Mouse (Mus musculus) urinary bladder, postnatal 36 days (tissue): Measurements from ENCODE around the gene Ubr7.

Source experiments
- DNase-seq, 2 experiments: peaks; one replicate each; pipeline ENCODE4 v3.0.0; 2022; ENCODE audit warnings: low spot score in 2 of 2, mixed read lengths in 1 of 2

The Ubr7 gene

DNA sequence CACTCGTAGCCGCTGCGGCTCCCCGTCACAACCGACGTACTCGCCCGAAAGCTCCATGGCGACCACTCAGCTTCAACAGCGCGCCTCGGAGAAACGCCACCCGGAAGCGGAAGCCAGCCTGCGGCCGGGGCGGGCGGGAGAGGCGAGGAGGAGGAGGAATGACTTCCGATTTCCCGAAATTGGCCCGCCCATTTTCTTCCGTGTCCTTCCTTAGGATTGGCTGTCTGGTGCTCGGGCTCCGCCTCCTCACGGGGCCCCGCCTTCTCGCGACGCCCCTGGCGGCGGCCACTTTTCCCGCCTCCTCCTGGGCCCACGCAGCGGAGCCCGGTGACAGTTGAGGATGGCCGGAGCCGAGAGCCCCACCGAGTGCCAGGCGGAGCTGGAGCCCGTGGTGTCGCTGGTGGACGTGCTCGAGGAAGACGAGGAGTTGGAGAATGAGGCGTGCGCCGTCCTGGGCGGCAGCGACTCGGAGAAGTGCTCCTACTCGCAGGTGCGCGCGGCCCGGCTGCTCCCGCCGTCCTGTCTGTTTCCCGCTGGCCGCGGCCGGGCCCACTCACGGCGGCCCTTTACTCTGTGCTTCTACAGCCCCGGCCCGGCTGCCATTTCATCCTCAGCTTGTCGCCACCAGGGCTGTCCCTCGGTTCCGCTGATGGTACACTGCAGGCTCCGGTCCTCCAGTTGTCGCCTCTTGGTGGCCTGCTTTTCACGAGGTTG lies at the start of gene Ubr7, which contains the start of the genes Gm28051 and Gon7:
Gene Ubr7, plus strand, starts transcription at position 279 of the 714 bp plus-strand sequence.
Gene Gm28051, minus strand, starts transcription at position 77 of the 714 bp plus-strand sequence.
Gene Gon7, minus strand, starts transcription at position 115 of the 714 bp plus-strand sequence.
- peak; percentile 94 to 96 for DNase-seq

DNA sequence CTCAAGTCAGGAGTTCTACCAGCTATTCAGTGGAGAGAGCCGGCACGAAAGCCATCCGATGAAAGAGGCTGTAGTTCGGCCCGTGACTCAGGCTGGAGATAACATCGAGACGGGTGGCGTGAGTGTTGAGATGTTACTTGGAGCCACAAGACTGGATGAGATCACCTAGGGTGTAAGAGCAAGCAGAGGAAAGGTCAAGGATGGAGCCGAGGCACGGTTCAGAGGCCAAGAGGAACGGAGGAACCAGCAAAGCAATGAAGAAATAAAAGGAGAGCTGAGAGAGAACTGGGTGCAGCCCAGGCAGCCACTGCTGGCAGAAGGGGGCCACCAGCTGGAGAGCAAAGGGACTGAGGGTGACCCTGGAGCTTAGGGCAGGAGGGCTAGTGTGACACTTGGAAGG lies 49.5 kb upstream of the Ubr7 start:
- peak; percentile 38 to 57 for DNase-seq

DNA sequence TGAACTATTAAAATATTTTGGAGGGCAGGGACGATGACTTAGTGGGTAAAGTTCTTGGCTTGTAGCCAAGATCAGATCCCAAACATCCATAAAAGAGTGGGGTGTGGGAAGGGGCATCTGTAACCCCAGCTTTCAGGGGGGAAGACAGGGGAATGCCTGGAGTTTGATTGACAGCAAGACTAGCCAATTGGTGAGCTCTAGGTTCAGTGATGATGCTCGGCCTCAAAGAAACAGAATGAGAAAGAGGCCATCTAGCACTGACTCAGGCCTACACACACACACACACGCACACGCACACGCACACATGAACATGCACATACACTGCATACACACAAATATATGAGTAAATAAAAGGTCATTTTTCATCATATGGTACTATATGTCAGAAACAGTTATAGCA lies 47.9 kb upstream of the Ubr7 start:
- no peak for DNase-seq

DNA sequence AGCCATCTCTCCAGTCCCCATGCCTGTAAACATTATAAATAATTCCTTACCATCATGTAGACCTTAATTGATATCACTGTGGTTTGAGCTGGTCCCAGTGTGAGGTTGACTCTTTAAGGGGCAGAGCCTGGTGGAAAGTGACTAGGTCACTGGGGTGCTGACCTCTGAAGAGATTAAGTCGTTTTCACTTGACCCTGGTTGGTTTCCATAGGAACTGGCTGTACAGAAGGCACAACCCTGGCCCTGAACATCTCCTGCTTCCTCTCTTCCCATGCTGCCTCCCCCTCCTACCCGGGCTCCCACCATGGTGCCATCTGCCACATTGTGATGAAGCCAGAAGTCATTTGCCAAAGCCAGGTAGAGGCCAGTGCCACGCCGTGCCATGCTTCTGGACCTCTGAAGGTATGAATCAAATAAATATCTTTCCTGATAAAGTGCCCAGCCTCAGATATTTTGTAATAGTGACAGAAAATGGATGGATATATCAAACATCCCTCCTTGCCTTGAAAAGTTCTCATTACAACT lies 46.9 kb upstream of the Ubr7 start:
- DNase-seq = no peak

DNA sequence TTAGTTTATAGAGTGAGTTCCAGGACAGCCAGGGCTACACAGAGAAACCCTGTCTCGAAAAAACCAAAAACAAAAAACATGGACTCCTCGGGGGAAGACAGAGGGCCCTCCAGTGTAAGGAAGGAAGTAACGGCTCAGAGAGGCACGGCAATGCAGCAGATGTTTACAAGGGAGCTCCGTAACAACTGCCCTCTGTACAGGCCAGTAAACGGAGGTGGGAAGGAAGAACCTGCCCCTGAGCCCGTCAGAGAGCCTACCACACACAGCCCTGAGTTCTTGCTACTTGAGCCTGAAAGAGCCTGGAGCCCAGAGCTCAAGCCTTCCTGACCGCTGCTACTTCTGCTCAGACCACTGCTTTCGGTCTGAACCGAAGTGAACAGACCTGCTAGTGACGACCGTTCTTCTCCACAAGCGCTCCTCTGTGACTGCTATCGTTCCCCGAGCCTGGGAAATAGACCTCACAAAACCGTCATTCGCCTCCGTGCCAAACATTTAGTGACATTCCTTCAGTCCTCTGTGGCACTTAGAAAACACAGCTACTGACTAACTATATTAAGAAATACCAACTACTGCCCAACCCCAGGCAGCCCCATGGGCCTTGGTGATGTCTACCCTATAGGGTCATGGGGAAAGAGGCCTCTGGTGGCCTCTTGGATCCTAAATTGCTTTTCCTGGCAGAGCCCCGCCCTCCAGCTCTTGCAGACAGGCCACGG lies 44.5 kb upstream of the Ubr7 start:
- no peak for DNase-seq

DNA sequence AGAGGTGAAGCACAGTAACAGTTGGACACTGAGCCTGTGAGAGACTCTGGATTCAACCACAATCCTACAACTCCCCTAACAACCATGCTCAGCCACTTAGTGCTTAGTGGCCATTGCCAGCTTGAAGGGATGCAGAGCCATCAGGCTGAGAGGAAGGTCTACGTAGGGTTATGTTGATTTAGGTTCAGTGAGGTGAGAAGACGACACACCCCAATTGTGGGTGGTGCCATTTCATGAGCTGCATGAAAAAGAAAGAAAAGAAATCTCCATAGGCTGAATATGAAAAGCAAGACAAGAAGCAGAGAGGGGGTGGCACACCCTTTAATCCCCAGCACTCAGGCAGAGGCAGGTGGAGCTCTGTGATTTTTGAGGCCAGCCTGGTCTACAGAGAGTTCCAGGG lies 43.7 kb upstream of the Ubr7 start:
- no peak for DNase-seq

DNA sequence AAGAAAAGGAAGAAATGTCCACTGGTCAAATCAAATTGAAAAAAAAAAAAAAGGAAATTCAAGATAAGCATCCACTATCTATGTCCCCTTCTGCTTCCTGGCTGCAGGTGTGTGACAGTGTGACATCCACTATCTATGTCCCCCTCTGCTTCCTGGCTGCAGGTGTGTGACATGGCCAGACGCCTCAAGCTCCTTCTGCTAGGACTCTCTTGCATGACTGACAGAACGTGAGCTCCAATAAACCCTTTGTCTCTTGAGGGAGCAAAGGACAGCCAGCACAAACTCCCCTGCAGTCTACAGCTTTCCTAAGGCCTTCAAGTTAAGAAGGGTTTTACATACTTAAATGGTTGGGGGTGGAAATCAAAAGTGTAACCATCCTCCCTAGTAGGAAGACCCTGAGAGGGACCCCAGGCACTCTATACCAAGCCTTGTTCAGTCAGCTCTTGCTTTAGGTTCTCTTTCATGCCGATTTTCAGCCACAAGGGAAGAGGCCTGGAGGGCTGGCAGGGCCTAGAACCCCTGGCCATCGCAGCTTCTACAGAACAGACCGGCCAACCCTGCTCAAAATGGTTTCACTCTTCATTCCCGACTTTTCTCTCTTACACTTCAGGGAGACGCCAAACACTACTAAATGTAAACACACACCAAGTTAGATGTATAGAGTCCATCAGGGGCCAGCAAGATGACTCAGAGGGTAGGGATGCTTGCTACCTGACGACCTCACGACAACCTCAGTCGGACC lies 42.9 kb upstream of the Ubr7 start:
- DNase-seq = no peak

DNA sequence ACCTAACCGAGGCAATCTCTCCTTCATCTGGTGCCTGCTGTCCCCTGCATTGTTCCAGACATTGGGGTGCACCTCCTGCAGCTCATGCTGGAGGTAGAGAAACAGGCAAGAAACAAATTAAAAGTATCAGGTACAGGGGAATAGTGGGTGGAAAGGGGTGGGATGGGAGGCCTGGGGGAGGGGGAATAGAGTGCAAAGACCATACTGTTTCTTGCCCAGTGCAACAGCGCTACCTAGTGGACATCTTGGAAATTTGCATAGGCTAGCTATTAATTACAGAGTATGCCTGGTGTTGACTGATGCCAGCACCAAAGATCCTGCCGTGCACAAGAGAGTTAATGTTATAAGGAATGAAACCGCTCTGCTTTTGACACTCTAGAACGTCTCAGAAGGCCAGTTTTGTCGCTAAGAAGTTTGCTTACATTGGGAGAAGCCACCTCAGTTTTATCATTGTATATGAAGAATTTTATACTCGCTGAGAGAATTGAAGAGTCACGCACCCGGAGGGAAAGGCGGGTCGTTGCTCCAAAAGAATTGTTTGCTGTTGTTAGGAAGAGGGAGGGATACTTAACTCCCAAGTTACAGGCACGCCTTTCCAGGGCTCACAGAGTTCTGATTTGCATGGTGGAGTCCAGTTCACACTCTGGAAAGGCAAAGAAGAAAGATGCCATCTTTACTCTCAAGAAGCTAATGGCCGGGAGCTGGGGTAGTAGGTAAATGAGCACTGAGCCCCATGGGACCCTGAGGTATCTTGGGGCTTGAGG lies 38.0 kb upstream of the Ubr7 start:
- DNase-seq = no peak

DNA sequence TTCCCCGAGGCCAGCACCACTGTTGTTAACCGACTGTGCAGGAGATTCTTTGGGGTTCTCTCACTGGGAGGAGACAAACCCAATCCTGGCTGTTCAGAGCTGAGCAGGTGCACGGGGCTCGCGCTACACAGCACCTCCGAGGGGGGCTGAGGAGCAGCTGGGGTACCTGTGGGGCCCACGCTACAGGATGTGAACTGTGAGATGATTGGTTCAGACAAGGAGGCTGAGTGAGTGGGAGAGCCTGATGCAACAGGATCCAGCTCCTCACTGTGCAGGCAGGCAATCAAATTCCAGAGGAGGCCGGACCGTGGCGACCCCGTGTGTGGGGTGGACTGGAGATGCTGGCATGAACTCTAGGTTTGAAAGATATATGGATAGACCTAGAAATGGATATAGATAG lies 35.3 kb upstream of the Ubr7 start:
- no peak for DNase-seq

DNA sequence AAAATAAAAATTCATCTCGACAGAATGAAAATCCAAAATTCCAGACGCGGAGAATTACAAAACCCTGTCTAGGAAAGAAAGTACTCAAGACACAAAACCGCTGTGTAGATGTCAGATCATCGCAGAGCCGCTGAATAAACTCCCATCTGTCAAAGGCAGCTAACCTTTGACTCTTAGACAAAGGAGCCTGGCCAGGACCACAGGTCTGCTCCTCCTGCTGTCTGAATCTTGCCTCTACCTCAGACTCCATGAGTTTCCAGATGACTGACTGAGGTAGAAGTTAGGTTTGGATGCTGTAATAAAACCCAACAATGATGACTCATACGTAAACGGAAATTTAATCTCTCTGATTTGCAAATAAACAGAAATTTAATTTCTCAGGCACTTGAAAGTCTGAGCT lies 34.8 kb upstream of the Ubr7 start:
- no peak for DNase-seq

DNA sequence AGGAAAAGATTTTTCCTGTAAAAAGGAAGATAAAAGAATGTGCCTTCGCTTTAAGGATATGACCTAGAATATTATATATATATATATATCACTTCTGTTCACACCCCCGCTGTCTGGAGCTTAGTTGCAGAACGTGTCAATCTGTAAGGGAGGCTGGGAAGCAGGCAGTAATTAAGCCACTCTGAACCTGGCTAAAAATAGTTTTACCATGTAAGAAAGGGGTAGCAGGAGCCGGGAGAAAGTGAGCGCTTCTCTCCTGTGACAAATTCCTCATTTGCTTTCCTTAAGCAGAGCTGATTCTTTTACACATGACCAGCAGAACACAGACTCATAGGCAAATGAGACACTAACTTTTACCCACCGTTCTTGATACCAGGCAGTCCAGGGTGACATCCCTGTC lies 33.9 kb upstream of the Ubr7 start:
- DNase-seq = no peak

DNA sequence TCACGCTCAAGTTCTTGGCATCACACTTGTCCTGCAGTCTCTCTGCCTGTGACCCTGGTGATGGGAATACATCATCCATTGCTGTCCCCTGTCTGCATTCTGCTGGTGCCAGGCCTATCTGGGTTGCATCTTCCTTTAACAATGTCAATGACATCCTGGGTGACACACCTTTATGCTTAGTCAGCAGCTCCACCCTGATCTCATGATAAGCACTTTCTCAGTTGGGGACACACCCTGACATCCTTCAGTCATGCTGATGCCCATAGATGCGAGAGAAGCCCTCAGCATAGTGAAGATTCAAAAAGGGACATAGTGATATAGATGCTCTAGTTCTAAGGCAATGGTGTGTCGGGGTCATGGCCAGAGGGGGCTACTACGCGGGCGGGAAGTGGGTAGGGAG lies 32.6 kb upstream of the Ubr7 start:
- DNase-seq = no peak

DNA sequence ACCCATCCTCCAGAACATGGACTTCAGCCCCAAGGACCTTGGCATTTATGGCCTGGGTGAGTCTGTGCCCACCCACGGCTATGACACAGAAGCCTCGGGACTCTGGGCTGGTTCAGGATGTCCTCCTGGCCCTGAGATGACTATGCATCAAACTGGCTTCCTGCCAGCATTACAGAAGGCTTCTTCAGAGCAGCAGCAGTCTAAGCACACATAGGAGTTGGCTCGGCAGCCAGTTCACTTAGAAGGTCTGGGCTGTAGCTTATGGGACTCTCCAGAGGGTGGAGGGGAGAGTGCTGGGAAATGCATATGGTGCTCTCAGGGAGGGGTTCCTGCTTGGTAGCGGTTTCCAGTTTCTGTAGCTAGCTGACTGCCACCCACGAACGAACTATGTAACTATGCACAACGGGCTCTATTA lies 32.0 kb upstream of the Ubr7 start:
- DNase-seq = no peak

DNA sequence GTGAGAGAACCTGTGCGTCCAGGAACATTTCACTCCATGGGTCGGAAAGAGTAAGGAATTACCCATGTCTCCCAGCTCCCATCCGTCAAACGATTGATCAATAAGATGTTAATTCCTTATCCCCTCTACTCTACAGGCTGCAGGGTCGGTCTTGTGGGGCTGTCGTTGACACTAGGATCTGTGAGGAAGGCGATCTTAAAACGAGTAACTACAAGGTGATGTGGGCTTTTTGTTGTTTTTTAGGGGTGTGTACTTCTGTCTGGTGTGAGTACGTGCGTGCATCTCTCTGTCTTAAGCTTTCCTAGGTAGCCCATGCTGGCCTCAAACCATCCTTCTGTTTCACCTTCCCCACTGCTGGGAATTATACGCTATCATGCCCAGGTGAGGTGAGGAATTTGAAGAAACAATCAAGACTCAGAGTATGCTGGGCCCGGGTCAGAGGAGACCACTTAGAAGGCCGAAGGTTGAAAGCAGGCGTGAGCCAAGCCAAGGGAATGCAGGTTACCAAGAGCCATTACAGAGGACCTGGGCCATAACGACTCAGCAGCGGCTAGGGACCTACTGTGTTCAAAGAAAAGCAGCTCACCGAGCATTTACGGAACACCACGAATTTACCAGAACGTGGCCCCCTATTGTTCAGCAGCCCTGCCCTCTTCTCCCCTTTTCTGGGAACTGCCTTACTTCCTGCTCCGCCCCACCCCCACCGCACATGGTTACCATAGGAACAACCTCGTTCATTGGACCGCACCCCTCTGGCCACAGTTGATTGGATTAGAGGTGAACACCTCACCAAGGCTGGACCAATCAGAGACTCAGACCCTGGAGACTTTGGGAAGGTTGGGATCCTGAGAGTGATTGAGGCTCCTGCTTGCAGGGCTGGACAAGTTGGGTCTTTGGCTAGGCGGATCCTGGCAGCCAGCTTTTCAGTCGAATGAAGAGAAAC lies 27.6 kb upstream of the Ubr7 start:
- DNase-seq = peak in 1 of 2 experiments; percentile 28

DNA sequence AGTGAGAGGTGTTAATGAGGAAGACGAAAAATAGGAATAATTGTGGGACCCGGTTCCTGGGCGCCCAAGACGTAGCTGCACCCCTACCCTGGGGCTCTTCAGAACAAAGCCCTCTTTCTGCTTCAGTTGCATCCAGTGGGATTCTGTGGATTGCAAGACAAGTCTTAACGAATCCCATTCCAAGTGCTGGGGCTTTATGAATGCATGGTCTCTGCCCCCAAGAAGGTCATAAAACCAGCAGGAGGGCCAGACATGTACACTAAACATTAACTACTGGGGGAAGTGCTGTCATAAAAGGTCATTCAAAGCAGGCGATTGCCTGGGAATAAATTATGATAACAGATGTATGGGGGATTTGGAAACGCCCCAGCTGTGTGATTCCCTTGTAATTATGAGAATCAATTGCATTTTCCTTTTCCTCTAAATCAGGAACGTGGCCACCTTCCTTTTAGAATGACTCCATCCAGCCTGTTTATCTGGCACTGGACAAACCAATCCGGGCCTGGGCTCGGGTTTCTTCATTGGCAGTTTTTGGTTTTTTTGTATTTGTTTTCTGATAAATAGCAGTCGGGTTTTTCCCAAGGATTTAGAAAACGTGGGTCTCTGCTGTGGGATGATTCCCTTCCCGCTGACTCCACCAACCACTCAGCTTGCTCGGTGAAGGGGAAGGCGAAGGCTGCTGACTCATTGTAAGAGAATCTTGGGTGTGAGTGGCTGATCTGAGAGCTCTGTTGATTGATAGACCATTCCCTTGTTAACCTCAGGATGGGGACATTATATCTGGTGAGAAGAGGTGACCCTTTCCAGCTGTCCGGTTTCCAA lies 26.8 kb upstream of the Ubr7 start:
- DNase-seq = no peak

DNA sequence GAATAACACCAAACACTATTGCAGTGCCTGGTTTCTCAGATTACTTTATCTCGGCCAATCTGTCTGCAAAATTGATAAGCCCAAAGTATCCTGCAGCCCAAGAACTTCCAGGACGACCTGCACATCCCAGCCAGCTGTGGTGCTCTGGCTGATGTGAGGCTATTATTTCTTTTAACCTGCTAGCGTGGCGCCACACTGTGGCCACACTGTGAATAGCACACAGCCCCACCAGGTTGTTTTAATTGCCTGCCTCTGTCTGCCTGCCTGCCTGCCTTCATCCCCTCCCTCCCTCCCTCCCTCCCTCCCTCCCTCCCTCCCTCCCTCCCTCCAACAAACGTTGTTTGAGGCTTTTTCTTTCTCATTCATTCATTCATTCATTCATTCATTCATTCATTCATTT lies 24.4 kb upstream of the Ubr7 start:
- peak in 1 of 2 experiments; percentile 32 for DNase-seq

DNA sequence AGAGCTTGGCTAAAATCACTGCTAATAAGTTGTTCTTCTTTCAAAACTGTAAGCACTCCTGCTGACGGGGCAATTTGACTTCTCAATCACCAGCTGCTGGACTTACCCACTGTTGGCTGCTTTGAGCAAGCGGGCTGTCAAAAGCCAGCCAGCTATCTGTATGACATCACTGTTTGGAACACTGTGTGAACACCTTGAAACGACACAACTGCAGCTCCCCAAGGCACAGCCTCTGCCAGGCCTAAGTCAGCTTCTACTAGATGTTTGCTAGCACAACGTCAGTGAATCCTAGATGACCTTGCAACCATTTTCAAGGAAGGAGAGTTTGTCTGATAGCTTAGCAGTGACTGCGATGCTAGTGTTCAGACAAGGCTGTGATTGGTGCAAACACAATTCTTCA lies 18.7 kb upstream of the Ubr7 start:
- DNase-seq = no peak

DNA sequence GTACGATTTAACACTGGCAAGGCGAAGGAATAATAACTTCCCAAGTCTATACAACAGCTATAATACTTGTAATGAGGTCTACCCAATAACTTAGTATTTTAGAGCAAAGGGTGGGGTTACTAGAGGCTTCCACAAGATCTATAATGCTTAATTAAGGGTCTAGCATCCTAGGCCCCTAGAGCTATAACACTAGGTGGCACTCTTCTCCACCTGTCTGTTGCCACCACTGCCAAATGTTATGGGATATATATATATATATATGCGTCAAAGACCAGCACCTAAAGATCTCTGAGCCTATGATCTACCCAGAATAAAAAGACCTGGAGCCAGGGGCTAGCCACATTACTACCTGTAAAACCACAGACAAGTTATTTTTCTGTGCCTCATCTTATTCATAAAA lies 17.5 kb upstream of the Ubr7 start:
- DNase-seq = no peak

DNA sequence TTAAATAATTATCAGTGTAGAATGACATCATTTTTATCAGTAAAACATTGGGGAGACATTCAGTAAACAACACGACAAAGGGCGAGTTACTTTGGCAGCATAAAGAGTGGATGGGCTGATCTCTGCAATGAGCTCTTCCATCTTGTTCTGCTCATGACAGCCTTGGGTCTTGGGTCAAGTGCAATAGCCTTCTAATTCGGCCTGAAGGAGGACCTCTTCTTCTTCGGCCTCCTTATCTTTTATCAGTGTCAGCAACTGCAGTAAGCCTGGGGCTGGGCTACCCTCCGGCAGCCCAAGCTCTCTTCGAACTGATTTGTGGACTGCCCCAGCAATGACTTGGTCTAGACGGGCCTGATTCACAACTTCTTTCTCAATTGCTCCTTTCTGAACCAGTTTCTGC lies 15.7 kb upstream of the Ubr7 start:
- no peak for DNase-seq
